Mouse (Mus musculus) bone marrow, adult 2 months (tissue): ENCODE data around the gene Lancl2. TPM values are rescaled to one million over a fixed set of nuclear protein-coding genes. Genes with fewer than 3 reads are reported as not detected.

Experiments
- H3K27ac ChIP-seq: fragments of 200-500 bp; 2 replicates; pipeline ENCODE4 v1.5.1; 2012; ENCODE audit warnings: low read depth, mild to moderate bottlenecking, control low read depth, inconsistent platforms, low read length; ENCODE audit not compliant: control insufficient read depth, poor library complexity, insufficient read depth
- H3K4me1 ChIP-seq: fragments of 200-500 bp; 2 replicates; pipeline ENCODE4 v1.6.1; 2011; ENCODE audit warnings: low read length; ENCODE audit not compliant: control insufficient read depth, insufficient read depth
- H3K4me3 ChIP-seq: fragments of 200-500 bp; replicated peaks from 2 replicates; pipeline ENCODE3; 2011; ENCODE audit warnings: mild to moderate bottlenecking, low read depth, low read length, control low read depth; ENCODE audit not compliant: control insufficient read depth
- CTCF ChIP-seq: fragments of 200-500 bp; IDR thresholded peaks from 2 replicates; pipeline ENCODE4 v1.5.1; 2011; ENCODE audit warnings: low read length, control low read depth; ENCODE audit not compliant: control insufficient read depth, insufficient read depth
- POLR2A ChIP-seq: fragments of 200-500 bp; IDR thresholded peaks from 2 replicates; pipeline ENCODE4 v1.6.1; 2011; ENCODE audit warnings: low read depth, mild to moderate bottlenecking, control low read depth, low read length, borderline replicate concordance; ENCODE audit not compliant: control insufficient read depth
- WGBS: fragments of 180-500 bp; shearing (Covaris S2); methylation state at CpG from one replicate; pipeline ENCODE4 v1.1.7; 2018; 5-methylcytosine and 5-hydroxymethylcytosine counted together
- polyA plus RNA-seq: library from polyadenylated mRNA; stranded (reverse); fragments of >200 nt; gene quantifications from 2 replicates; pipeline ENCODE4 v1.2.4, GENCODE M21; 2011; ENCODE audit warnings: low replicate concordance; ENCODE audit not compliant: missing spikeins, insufficient read depth, insufficient read length

The Lancl2 gene
- 6.5 and 12.2 TPM in 2 replicates for polyA plus RNA-seq

GRCm38 (mm10) chr6:57702376-57702742, at the start of gene Lancl2:
Gene Lancl2, plus strand, starts transcription at chr6:57702540.
- H3K27ac ChIP-seq = peak within 1 kb of the TSS; percentile 93
- TF ChIP-seq POLR2A (no peak), CTCF (no peak)
- H3K4me3 ChIP-seq = peak within 1 kb of the TSS; percentile 72
- H3K4me1 ChIP-seq = peaks cover 2% of the 10 kb centered on the region; the same call in 1 of the 2 replicates
- WGBS = under 1% methylated on average over 10 of the region's 10 CpGs

DNA sequence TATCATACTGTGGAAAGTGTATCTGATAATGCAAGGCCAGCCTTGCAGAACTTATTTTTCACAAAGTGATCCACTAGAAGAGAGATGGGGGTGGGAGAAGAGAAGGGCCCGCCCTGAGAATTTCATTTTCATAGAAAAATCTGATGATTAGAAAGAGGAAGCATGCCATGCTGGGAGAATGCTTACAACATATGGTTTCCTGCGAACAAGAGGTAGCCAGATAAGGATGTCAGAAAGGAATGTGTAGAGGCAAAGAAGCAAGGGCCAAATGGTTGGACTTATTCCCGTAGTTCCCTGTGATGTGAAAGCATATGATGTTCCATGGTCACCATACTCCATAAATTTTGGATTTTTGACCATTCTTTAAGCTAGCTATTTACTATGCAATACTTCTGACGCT, 41.0 kb upstream of the Lancl2 start:
- H3K27ac ChIP-seq = no peak overlapping the region
- H3K4me1 ChIP-seq = no peaks in the 10 kb centered on the region
- 38% methylated on average over 4 of the region's 4 CpGs for WGBS
- TF ChIP-seq CTCF (no peak), POLR2A (no peak)
- no peak overlapping the region for H3K4me3 ChIP-seq

GRCm38 (mm10) chr6:57684156-57684555, 18.2 kb upstream of the Lancl2 start:
- H3K4me3 ChIP-seq = no peak overlapping the region
- H3K4me1 ChIP-seq = no peaks in the 10 kb centered on the region
- no peak overlapping the region for H3K27ac ChIP-seq
- 93% methylated on average over 1 of the region's 1 CpGs for WGBS
- no peak for TF ChIP-seq CTCF
- TF ChIP-seq POLR2A = no peak

GRCm38 (mm10) chr6:57691467-57692261, 10.7 kb upstream of the Lancl2 start, which contains the start of gene Pyurf:
Gene Pyurf, minus strand, starts transcription at chr6:57692078.
- WGBS = under 1% methylated on average over 52 of the region's 52 CpGs
- TF ChIP-seq CTCF (peak; percentile 17; the same call in 1 of the 2 replicates), POLR2A (peak; percentile 37; the same call in 1 of the 2 replicates)
- no peaks in the 10 kb centered on the region for H3K4me1 ChIP-seq
- peak within 1 kb of the TSS; percentile 93 for H3K4me3 ChIP-seq
- peak within 1 kb of the TSS; percentile 94 for H3K27ac ChIP-seq

- WGBS = 85% methylated on average over 3 of the region's 3 CpGs
- no peak for TF ChIP-seq POLR2A
- TF ChIP-seq CTCF = no peak
- Histone ChIP-seq H3K4me1 (no peaks in the 10 kb centered on the region), H3K27ac (no peak overlapping the region), H3K4me3 (no peak overlapping the region)
These were observed 9.2 kb upstream of the Lancl2 start for GRCm38 (mm10) chr6:57693116-57693515.

- WGBS = 71% methylated on average over 4 of the region's 4 CpGs
- Histone ChIP-seq H3K4me3 (no peak overlapping the region), H3K27ac (no peak overlapping the region), H3K4me1 (peaks cover 2% of the 10 kb centered on the region; the same call in 1 of the 2 replicates)
- TF ChIP-seq POLR2A = no peak
- TF ChIP-seq CTCF = no peak
These were observed 654 bp upstream of the Lancl2 start for GRCm38 (mm10) chr6:57701686-57702085.

- H3K27ac ChIP-seq = peak overlapping the region; percentile 93
- WGBS = under 1% methylated on average over 59 of the region's 59 CpGs
- peak overlapping the region; percentile 72 for H3K4me3 ChIP-seq
- TF ChIP-seq POLR2A (peak; percentile 91), CTCF (no peak)
- H3K4me1 ChIP-seq = peaks cover 2% of the 10 kb centered on the region; the same call in 1 of the 2 replicates
These were observed 581 bp downstream of the Lancl2 start for GRCm38 (mm10) chr6:57702743-57703499.

- WGBS = 3% methylated on average over 2 of the region's 2 CpGs
- TF ChIP-seq POLR2A (no peak), CTCF (no peak)
- peaks cover 2% of the 10 kb centered on the region; the same call in 1 of the 2 replicates for H3K4me1 ChIP-seq
- peak overlapping the region; percentile 72 for H3K4me3 ChIP-seq
- H3K27ac ChIP-seq = peak overlapping the region; percentile 24; the same call in 1 of the 2 replicates
These were observed 1.4 kb downstream of the Lancl2 start for GRCm38 (mm10) chr6:57703703-57704102.
